Mouse (Mus musculus) hindbrain, postnatal 0 days (tissue): ENCODE measurements at regions not wholly inside any gene's neighbourhood (a gene's known extent, or its start where the extent isn't known, plus 50 kb on each side); places are given as distances from the start of the nearest gene placed in this dataset.
A peak's percentile ranks its signal among the peaks of the same experiment; 100 is the strongest.

Experiments used
- ATAC-seq: fragments of 200-750 bp; cut with Nextera tagmentation; 2 replicates; pipeline ENCODE4 v1.8.0; 2017; ENCODE audit warnings: mild to moderate bottlenecking, moderate TSS enrichment, moderate library complexity
- DNase-seq: peaks from one replicate; pipeline ENCODE4 v3.0.0-alpha.2; 2015; ENCODE audit warnings: low spot score
- H3K27ac ChIP-seq: fragments of 300-500 bp; sonication (generic); 2 replicates; pipeline ENCODE4 v1.5.1; 2014; ENCODE audit warnings: mild to moderate bottlenecking
- H3K27me3 ChIP-seq: fragments of 300-500 bp; sonication (generic); 2 replicates; pipeline ENCODE4 v1.6.1; 2014; ENCODE audit warnings: low read length, mixed read lengths; ENCODE audit not compliant: insufficient read depth
- H3K36me3 ChIP-seq: fragments of 300-500 bp; sonication (generic); 2 replicates; pipeline ENCODE4 v1.6.1; 2014; ENCODE audit warnings: low read length, mixed read lengths; ENCODE audit not compliant: insufficient read depth
- H3K4me1 ChIP-seq: fragments of 300-500 bp; sonication (generic); 2 replicates; pipeline ENCODE4 v1.6.1; 2014; ENCODE audit warnings: antibody characterized with exemption, low read length, mixed read lengths; ENCODE audit not compliant: insufficient read depth
- H3K4me2 ChIP-seq: fragments of 300-500 bp; sonication (generic); 2 replicates; pipeline ENCODE4 v1.6.1; 2014; ENCODE audit warnings: low read depth, mild to moderate bottlenecking, low read length, moderate library complexity, mixed read lengths
- H3K4me3 ChIP-seq: fragments of 300-500 bp; sonication (generic); 2 replicates; pipeline ENCODE4 v1.5.1; 2014; ENCODE audit warnings: low read length
- H3K9ac ChIP-seq: fragments of 300-500 bp; sonication (generic); replicated peaks from 2 replicates; pipeline ENCODE4 v1.6.1; 2014; ENCODE audit warnings: mild to moderate bottlenecking, low read length, moderate library complexity, mixed read lengths
- H3K9me3 ChIP-seq: fragments of 300-500 bp; sonication (generic); 2 replicates; pipeline ENCODE4 v1.6.1; 2016; ENCODE audit warnings: low read length, mixed read lengths
- CTCF ChIP-seq: IDR thresholded peaks from 2 replicates; pipeline ENCODE4 v1.5.1; 2016; ENCODE audit warnings: antibody characterized with exemption, control low read depth, low read depth
- WGBS: fragments of 180-500 bp; shearing (Covaris S2); extraction: QIAGEN DNeasy Blood & Tissue Kit; methylation state at CpG from one replicate; pipeline ENCODE4 v1.1.7; 2014; 5-methylcytosine and 5-hydroxymethylcytosine counted together

GRCm38 (mm10) chr7:83206999-83207398, 339.9 kb downstream of the Mex3b start:
- H3K4me3 ChIP-seq = no peak overlapping the region
- H3K9ac ChIP-seq = no peak overlapping the region
- no peak overlapping the region for H3K27ac ChIP-seq
- ATAC-seq = no peak
- H3K4me2 ChIP-seq = no peak overlapping the region
- H3K27me3 ChIP-seq = no peaks in the 10 kb centered on the region
- H3K9me3 ChIP-seq = no peaks in the 10 kb centered on the region
- DNase-seq = no peak
- H3K36me3 ChIP-seq = no peaks in the 10 kb centered on the region
- peaks cover 22% of the 10 kb centered on the region for H3K4me1 ChIP-seq
- 48% methylated on average over 2 of the region's 2 CpGs for WGBS
- TF ChIP-seq CTCF = no peak

- no peak for ATAC-seq
- Histone ChIP-seq H3K4me1 (no peaks in the 10 kb centered on the region), H3K9ac (no peak overlapping the region), H3K9me3 (no peaks in the 10 kb centered on the region), H3K36me3 (no peaks in the 10 kb centered on the region), H3K27me3 (no peaks in the 10 kb centered on the region), H3K4me2 (no peak overlapping the region), H3K4me3 (no peak overlapping the region), H3K27ac (no peak overlapping the region)
- TF ChIP-seq CTCF = no peak
- WGBS = 83% methylated on average over 6 of the region's 6 CpGs
- no peak for DNase-seq
Observed at GRCm38 (mm10) chr7:83211611-83212010, 344.5 kb downstream of the Mex3b start.

DNA sequence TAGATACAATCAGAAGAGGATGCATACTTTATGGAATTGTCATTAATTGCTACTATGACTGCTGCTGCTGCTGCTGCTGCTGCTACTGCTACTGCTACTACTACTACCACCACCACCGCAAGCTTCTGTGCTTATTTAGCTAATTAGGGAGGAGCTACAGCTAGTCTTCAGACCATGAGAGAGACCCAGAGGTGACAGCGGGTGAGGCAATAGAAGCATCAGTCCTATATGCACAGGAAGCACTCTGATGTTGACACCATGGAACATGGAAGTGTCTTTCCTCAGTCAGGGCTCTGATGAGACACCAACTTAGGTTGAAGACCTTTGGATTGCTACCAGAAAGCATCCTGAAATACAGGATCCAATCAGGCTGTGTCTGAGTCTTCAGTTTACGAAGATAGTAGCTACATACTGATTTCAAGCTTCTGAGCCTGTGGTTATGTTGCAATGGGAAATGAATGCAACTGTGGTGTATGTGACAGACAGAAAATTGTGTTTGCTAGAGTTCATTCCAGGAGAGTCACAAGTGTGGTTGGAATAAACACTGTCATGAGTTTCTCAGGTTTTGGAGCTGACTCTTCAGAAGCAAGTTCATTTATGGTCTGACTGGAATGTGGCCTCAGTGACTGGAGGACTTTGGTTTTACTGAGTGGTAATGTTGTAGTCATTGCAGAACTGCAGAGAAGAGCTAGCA, 355.0 kb downstream of the Mex3b start:
- ATAC-seq = no peak
- Histone ChIP-seq H3K4me2 (no peak overlapping the region), H3K4me1 (no peaks in the 10 kb centered on the region), H3K27ac (no peak overlapping the region), H3K27me3 (no peaks in the 10 kb centered on the region), H3K4me3 (no peak overlapping the region), H3K36me3 (no peaks in the 10 kb centered on the region), H3K9ac (no peak overlapping the region), H3K9me3 (no peaks in the 10 kb centered on the region)
- DNase-seq = no peak
- WGBS = 85% methylated on average over 3 of the region's 3 CpGs
- no peak for TF ChIP-seq CTCF

GRCm38 (mm10) chr7:83227262-83228108, 357.2 kb upstream of the Tmc3 start:
- H3K27ac ChIP-seq = no peak overlapping the region
- DNase-seq (no peak), ATAC-seq (no peak)
- H3K4me3 ChIP-seq = no peak overlapping the region
- H3K4me2 ChIP-seq = no peak overlapping the region
- no peaks in the 10 kb centered on the region for H3K36me3 ChIP-seq
- WGBS = 89% methylated on average over 7 of the region's 7 CpGs
- H3K4me1 ChIP-seq = no peaks in the 10 kb centered on the region
- H3K9ac ChIP-seq = no peak overlapping the region
- no peak for TF ChIP-seq CTCF
- H3K9me3 ChIP-seq = no peaks in the 10 kb centered on the region
- no peaks in the 10 kb centered on the region for H3K27me3 ChIP-seq

DNA sequence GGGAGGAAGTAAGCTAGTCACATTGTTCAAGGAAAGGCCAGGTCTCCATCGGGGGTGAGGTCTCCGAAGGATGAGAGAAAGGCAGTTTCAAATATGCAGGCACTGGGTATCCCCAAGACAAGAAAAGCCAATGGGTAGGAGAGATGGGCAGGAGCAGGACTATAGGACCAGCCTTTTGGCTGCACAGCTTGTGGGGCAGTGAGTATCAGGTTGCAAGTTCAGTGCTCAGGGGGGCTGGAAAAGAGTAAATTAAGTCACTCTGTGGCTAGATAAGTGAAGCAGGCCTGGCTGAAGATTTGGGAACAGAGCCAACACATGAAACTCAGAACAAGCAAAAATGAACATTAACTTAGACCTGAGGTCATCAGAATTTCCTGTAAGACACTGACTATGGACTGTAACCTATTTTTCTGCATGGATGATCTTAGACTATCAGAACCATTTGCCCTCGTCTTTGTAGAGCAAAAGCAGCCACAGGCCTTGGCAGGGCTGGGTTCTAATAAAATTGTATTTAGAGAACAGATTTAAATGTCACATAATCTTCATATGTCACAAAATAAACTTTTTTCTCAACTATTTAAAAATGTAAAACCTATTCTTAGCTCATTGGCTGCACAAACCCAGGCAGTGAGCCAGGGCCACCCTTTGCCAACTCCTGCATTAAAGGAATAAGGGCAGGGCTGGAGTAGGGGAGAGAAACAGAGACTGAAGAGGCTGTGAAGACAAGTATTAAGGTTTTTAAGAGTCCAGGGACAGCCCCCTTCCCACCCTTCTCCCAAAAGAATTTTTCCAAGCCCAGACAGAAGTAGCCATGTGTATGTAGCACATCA, 354.0 kb upstream of the Tmc3 start:
- no peaks in the 10 kb centered on the region for H3K36me3 ChIP-seq
- no peak overlapping the region for H3K9ac ChIP-seq
- H3K27me3 ChIP-seq = no peaks in the 10 kb centered on the region
- TF ChIP-seq CTCF = no peak
- ATAC-seq (no peak), DNase-seq (no peak)
- H3K27ac ChIP-seq = no peak overlapping the region
- WGBS = 67% methylated on average over 3 of the region's 3 CpGs
- H3K9me3 ChIP-seq = no peaks in the 10 kb centered on the region
- H3K4me1 ChIP-seq = no peaks in the 10 kb centered on the region
- no peak overlapping the region for H3K4me3 ChIP-seq
- H3K4me2 ChIP-seq = no peak overlapping the region

- DNase-seq (peak; percentile 31), ATAC-seq (peak; percentile 67; the same call in 1 of the 2 replicates)
- no peak overlapping the region for H3K4me3 ChIP-seq
- H3K4me2 ChIP-seq = no peak overlapping the region
- H3K4me1 ChIP-seq = no peaks in the 10 kb centered on the region
- H3K9ac ChIP-seq = no peak overlapping the region
- WGBS = 44% methylated on average over 3 of the region's 3 CpGs
- no peak for TF ChIP-seq CTCF
- H3K36me3 ChIP-seq = no peaks in the 10 kb centered on the region
- H3K27ac ChIP-seq = no peak overlapping the region
- H3K9me3 ChIP-seq = no peaks in the 10 kb centered on the region
- no peaks in the 10 kb centered on the region for H3K27me3 ChIP-seq
Observed at GRCm38 (mm10) chr7:83235659-83236058, 349.1 kb upstream of the Tmc3 start.
